Mouse (Mus musculus): ENCODE measurements around the gene 4932438A13Rik.

4932438A13Rik gene

DNA sequence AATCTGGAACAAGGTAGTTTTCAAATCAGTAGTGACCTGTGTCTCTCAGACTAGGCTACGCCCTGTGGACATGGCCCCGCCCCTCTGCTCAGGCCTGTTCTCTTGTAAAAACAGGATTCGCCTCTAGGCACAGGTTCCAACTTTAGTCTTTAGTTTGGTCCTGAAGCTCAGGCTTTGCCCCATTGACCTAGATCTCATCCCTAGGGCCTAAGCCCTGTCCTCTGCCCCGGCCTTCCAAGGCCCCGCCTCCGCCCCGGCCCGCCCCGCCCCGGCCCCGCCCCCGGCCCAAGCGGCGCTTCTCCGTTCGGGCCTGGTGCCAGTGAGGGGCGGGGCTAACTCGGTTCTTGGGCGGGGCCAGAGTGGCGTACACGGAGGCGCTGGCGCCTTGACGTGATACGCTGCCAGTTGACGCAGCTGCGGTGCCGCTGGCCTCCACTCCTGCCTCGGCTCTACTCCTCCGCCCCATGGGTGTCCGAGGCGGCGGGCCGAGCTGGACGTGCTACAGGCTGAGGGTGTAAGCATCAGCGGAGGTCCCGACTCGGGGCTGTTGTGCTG is at the start of gene 4932438A13Rik:
TSS of gene 4932438A13Rik (plus strand) at position 384 of the 555 bp plus-strand sequence.
- peak; percentile 95 to 99 for DNase-seq

- no peak for DNase-seq
These were observed 46.3 kb upstream of the 4932438A13Rik start for GRCm38 (mm10) chr3:36816633-36817032.

DNA sequence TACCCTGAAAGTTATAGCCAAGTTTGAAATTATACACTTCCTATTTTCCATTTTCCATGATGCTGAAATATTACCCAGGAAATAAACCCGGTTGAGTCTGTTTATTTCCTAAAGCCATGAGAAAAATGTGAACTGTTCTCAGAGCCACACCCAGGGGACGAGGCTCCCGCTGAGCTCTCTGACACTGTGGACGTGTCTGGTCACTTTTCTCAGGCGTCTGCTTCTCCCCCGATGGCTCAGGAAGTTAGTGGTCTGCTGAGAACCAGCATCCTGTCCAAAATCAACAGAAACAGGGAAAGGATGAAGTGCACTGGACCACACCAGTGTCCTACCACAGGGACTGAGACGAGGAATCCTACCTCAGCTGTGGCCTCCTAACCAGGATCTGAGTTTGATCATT is 43.5 kb upstream of the 4932438A13Rik start:
- peak; percentile 24 to 34 for DNase-seq

DNA sequence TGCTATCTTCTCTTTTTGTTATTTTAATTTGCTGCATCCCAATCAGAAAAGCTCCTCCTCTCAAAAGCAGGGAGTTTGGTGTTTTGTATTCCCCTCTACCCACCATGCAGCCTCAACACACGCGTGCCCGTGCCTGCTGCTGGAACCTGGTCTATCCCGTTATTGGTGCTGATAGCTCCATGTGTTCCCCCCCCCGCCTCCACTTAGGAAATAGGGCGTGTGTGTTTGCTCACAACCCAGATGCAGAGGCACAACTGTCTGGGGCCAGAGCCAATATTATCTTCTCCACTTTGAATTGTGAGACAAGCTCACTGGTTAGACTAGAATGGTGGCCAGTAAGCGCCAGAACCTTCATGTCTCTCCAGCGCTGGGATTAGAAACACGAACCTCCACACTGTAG is 41.9 kb upstream of the 4932438A13Rik start:
- no peak for DNase-seq

- DNase-seq: no peak
These were observed 37.8 kb upstream of the 4932438A13Rik start for GRCm38 (mm10) chr3:36825098-36825497.

GRCm38 (mm10) chr3:36825554-36825953 is 37.4 kb upstream of the 4932438A13Rik start:
- DNase-seq: no peak

DNA sequence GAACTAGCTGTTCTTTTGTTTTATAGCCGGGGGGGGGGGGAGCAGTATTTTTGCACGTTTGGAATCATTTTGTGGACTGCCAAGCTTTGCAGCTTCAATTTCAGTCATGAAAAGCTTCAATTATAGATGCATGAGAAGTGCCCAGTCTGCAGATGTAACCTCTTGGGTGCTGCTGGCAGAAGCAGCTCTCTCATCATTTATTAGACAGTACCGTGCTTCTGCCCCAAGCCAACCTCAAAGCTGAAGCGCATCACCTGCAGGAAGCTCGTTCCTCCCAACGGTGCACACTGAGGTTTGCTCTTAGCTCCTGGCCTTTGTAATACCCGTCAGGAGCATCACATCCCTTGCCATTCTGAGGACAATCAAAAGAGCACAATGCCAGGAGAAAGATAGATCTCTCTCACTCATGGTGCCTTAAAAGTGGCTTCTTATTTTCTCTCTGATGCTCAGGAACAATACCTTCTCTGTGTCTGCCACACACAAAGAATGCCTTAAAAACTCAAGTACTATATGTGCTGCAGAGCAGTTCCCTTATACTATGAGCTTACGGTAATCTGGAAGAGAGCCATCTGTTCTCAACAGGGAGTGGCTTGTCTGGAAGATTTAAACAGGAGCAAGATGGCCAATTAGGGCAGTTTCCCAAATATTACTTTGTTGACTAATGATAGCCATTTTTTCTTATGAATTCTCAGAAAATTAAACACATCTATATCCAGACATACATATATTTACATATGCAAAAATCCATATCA is 35.5 kb upstream of the 4932438A13Rik start:
- no peak for DNase-seq

- DNase-seq: no peak
These were observed 32.7 kb upstream of the 4932438A13Rik start for GRCm38 (mm10) chr3:36830218-36830617.

- DNase-seq: no peak
These were observed 28.5 kb upstream of the 4932438A13Rik start for GRCm38 (mm10) chr3:36834426-36834825.

GRCm38 (mm10) chr3:36834832-36835231 is 28.1 kb upstream of the 4932438A13Rik start:
- DNase-seq: no peak

GRCm38 (mm10) chr3:36835525-36836203 is 27.2 kb upstream of the 4932438A13Rik start:
- peak; percentile 12 to 19 for DNase-seq

DNA sequence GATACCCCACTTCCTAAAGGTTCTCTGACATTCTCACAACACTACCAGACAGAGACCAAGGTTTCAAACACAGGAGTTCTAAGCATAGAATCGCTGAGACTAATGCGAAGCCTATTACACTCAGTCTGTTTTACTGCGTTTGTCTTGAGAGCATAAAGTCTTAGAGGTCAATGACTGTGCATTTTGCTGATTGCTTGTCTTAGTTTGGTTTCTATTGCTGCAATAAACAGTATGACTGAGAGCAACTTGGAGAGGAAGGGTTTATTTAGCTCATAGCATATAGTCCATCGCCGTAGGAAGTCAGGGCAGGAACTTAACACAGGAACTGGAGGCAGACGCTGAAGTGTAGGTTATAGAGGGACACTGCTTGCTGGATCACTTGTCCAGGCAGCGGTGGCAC is 26.1 kb upstream of the 4932438A13Rik start:
- no peak for DNase-seq

DNA sequence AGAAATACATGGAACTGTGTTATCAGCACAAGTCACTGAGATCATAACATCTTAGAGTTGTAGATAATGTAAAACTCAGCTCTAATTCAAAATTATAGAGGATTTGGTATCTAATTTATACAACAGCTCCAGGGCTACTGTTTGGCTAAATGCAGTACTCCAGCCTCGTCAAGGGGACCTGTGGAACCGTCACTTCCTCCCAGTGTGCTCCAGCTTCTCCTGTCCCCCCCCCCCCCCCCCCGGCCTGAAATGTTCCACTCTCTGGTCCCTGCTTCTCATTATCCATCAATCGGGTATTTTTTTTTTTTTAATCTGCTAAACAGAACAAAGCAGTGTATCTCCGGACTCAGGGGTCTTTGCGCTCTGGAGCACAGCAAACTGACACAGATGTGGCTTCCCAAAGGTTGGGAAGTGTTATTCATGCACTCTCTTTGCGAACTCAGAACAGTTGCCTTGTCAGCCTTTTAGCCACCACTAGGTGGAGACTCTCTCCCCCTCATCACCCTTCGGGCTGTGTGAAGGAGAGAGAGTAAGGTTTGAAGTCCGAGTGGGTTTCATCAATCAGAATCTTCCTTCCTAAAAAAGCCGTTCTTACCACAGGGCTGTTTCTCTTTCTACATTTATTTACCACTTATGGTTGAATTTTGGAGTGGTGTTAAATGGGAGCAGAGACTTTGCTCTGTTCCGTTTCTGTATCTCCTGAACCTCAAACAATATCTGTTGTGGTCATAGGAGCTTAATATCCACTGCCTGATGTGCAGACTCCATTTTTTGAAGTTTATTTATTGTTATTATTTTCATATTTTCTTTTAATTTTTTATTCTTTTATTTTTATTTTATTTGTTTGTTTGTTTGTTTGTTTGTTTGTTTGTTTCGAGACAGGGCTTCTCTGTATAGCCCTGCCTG is 22.0 kb upstream of the 4932438A13Rik start:
- peak; percentile 37 to 72 for DNase-seq

- DNase-seq: no peak
These were observed 9.0 kb upstream of the 4932438A13Rik start for GRCm38 (mm10) chr3:36853733-36854440.

- DNase-seq: no peak
These were observed 1.2 kb upstream of the 4932438A13Rik start for GRCm38 (mm10) chr3:36861411-36862410.

DNA sequence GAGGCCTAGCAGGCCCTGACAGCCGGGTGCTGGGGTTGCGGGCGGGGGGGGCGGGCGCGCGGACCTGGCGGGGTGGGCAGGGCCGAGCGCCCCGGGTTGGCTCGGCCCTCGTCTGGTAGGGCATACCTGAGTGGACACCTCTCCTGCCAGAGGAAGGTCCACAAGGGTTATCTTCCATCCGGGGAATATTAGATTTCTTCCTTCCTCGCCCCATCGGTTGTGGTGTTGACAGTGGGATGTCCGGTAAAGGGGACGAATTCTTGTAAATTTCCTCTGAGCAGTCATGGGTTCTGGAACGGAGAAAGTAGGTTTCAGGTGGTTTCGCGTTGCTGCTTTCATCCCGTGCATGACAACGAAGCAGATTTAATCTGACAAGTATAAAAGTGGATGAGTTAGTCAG is 523 bp downstream of the 4932438A13Rik start:
- peak in 1 of 2 experiments; percentile 23 for DNase-seq

DNA sequence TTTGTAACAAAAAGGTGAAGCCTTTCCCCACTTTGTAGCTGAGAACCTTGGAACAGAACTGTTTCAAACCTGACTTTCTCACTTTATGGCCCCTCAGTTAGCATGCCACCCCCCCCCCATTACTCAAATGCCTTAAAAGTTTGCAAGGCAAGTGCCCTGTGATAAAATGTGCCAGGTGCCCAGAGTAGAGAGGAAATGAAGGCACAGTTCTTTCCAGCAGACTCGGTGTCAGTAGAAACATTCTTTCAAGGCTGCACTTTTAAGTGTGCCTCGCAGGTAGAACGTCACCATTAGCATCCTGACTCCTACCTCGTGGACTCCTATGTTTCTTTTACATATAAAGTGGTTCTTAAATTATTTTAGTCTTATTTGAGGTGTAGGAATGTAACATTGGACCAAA is 977 bp downstream of the 4932438A13Rik start:
- DNase-seq: no peak

GRCm38 (mm10) chr3:36864466-36864865 is 1.6 kb downstream of the 4932438A13Rik start:
- DNase-seq: peak; percentile 27 to 33

DNA sequence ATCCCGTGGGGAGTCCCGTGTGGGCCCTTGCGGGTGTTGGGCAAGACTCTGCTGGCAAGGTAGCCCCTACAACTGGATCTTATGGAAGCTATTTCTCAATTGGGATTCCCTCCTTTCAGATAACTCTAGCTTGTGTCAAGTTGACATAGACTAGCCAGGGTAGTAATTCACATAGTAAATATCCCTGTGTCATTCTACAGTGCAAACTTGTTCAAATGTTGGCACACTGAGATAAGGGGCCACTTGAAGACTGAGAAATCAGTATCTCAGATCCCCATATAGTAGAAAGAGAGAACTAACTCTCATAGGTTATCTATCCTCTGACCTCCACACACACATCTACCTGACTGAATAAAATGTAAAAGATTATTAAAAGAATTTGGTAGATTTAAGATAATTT is 42.5 kb downstream of the 4932438A13Rik start:
- DNase-seq: no peak

- no peak for DNase-seq
These were observed 54.9 kb downstream of the 4932438A13Rik start for GRCm38 (mm10) chr3:36917832-36918231.

DNA sequence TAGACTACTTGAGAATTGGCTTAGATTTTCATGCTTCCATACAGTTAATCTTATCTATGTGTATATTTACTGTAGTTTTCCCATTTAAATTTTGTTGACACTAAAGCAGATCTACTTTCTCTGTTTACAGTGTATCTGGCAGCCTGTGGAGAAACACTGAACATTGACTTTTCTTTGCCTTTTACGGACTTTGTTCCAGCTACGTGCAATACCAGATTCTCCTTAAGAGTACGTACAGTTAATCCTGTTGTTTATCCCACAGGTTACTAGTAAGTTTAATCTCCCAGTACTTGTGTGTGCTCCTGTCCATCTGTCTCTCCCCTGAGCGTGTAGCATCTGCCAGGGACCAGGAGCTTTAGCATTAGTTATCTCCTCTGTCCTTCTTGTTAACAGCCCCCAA is 55.4 kb downstream of the 4932438A13Rik start:
- DNase-seq: no peak

Measured in kidney, adult 8-10 months (tissue).